Mouse (Mus musculus) liver, adult 2 months (tissue): ENCODE data around the gene Scyl3.

Experiments
- CTCF ChIP-seq: fragments of 200-500 bp; IDR thresholded peaks from 2 replicates; pipeline ENCODE4 v1.5.1; 2011; ENCODE audit warnings: low read depth, low read length, control low read depth
- POLR2A ChIP-seq: fragments of 200-500 bp; IDR thresholded peaks from 2 replicates; pipeline ENCODE4 v1.6.1; 2011; ENCODE audit warnings: low read length, control low read depth; ENCODE audit not compliant: insufficient read depth; ENCODE audit errors: extremely low read depth

DNA sequence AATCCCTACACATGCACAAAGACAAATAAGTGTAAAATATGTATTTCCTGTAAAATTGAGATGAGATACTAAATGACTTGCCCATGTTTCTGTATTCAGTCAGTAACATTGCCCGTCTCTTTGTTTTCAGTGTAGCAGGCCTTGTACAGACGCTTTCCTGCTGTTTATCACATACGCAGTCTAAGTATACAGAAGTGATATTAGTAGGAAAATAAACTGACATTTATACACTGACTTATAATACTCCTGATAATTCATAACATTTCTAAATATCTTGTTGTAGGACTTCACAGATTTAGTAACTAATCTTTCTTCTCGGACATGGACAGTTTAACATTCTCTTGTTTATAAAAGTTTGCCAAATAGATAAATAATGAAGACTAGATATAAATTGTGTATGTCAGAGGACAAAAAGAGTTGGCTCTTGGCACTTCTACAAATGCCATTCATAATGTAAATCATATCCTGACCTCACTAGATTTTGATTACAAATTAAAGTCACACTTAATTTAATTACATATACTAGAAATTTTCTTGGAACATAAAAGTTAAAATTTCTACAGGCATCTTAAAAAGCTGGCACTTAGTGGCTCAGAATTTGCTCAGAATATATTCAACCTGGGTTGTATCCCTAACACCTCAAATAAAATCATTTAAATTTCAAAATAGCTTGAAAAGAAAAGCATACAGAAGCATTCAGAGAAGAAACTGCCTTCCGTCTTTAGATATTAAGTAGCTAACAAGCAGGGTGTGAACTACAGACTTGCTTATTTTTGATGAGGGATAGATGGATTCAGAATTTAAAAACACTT is 11.3 kb upstream of the Scyl3 start:
- no peak for TF ChIP-seq POLR2A
- no peak for TF ChIP-seq CTCF
